Comparison of ENCODE assay signal across 14 mouse cellular contexts in the genomic region with DNA sequence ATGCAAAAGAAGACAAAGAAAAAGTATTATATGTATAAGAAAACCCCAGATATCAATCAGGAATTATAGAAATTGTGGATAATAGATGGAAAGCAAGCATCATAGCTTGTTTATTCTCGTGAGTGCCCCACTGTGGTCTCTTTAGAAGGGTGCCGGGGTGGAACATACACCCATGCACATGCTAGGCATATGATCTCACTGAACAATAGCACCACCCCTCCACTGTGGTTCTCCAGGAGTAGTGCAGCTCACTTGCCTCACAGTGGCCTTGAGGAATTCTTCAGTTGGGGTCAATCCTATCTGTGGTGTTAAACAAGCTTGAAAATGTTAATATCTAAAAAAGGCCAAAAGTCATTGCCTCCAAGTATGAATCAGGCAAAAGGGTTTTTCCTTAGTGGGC.
DNase-seq lines count a peak whose midpoint lies in the region; ATAC-seq and TF ChIP-seq lines count a peak whose summit lies in the region.
"Had no signal": no experiment of that assay in that cellular context is flagged by ENCODE, and none has a peak within 500 bp of the region (broad histone marks: within the 10 kb centered on the region; RNA-seq: fewer than 3 reads in every experiment).

No protein-coding gene starts in this region.

- TF ChIP-seq CTCF in forebrain, postnatal 0 days (IDR thresholded peaks at IDR 0.05; ENCODE audit: low read depth) = peak; percentile 39
- TF ChIP-seq CTCF in layer of hippocampus, adult 2 months (conservative IDR thresholded peaks at IDR 0.05) = peak; percentile 45

- no peak overlapping the region for H3K4me3 ChIP-seq in forebrain, postnatal 0 days (ENCODE audit: low read depth, low read length)
- no peak overlapping the region for H3K4me3 ChIP-seq in forebrain, embryonic 12.5 days (replicated peaks)
- H3K4me3 ChIP-seq in layer of hippocampus, adult 2 months = no peak overlapping the region
- H3K4me3 ChIP-seq: heart, embryonic 12.5 days; liver, embryonic 15.5 days; midbrain, embryonic 10.5 days; neural tube, embryonic 13.5 days had no signal

- H3K27ac ChIP-seq in forebrain, postnatal 0 days (ENCODE audit: low read depth, low read length) = no peak overlapping the region
- H3K27ac ChIP-seq in forebrain, embryonic 12.5 days = no peak overlapping the region
- no peak overlapping the region for H3K27ac ChIP-seq in layer of hippocampus, adult 2 months
- H3K27ac ChIP-seq: liver, embryonic 15.5 days; midbrain, embryonic 10.5 days; neural tube, embryonic 13.5 days had no signal

- no peak for DNase-seq in forebrain, postnatal 0 days
- DNase-seq in layer of hippocampus, adult 2 months (ENCODE audit: low spot score in 2 of 2) = no peak
- DNase-seq in layer of hippocampus, postnatal 36 days = no peak
- peak; percentile 10 for DNase-seq in A20 (ENCODE audit: low read depth, low spot score)
- peak; percentile 2 for DNase-seq in induced T-regulatory cell, adult 2 months (ENCODE audit: low read depth)
- no peak for DNase-seq in T-cell, adult 2 months (ENCODE audit: low spot score)
- no peak for DNase-seq in gastrocnemius, postnatal 10 days
- DNase-seq: cerebellum, postnatal 10 days; right cerebral cortex, postnatal 4 days had no signal

- no peaks in the 10 kb centered on the region for H3K27me3 ChIP-seq in forebrain, postnatal 0 days (ENCODE audit: insufficient read depth, low read length)
- H3K27me3 ChIP-seq in forebrain, embryonic 12.5 days = no peaks in the 10 kb centered on the region
- H3K27me3 ChIP-seq: heart, embryonic 12.5 days; liver, embryonic 15.5 days; neural tube, embryonic 13.5 days had no signal

- H3K9me3 ChIP-seq in forebrain, postnatal 0 days (ENCODE audit: low read length) = no peaks in the 10 kb centered on the region
- H3K9me3 ChIP-seq in forebrain, embryonic 12.5 days = no peaks in the 10 kb centered on the region; the same call in 1 of the 2 replicates
- H3K9me3 ChIP-seq: liver, embryonic 15.5 days; midbrain, embryonic 10.5 days had no signal

- no peak overlapping the region for H3K4me2 ChIP-seq in forebrain, postnatal 0 days (ENCODE audit: low read depth)
- no peak overlapping the region for H3K4me2 ChIP-seq in forebrain, embryonic 12.5 days
- H3K4me2 ChIP-seq: heart, embryonic 12.5 days; liver, embryonic 15.5 days; neural tube, embryonic 13.5 days had no signal

- no peaks in the 10 kb centered on the region for H3K36me3 ChIP-seq in forebrain, postnatal 0 days (ENCODE audit: insufficient read depth)
- H3K36me3 ChIP-seq in forebrain, embryonic 12.5 days (replicated peaks) = no peaks in the 10 kb centered on the region
- H3K36me3 ChIP-seq: heart, embryonic 12.5 days; liver, embryonic 15.5 days; midbrain, embryonic 10.5 days; neural tube, embryonic 13.5 days had no signal

- peaks cover 6% of the 10 kb centered on the region; the same call in 1 of the 2 replicates for H3K4me1 ChIP-seq in forebrain, postnatal 0 days (ENCODE audit: insufficient read depth)
- peaks cover 10% of the 10 kb centered on the region; the same call in 1 of the 2 replicates for H3K4me1 ChIP-seq in forebrain, embryonic 12.5 days
- H3K4me1 ChIP-seq: liver, embryonic 15.5 days; midbrain, embryonic 10.5 days; neural tube, embryonic 13.5 days had no signal

- H3K9ac ChIP-seq in forebrain, postnatal 0 days = no peak overlapping the region
- no peak overlapping the region for H3K9ac ChIP-seq in forebrain, embryonic 12.5 days
- H3K9ac ChIP-seq: heart, embryonic 12.5 days; liver, embryonic 15.5 days; neural tube, embryonic 13.5 days had no signal

- WGBS in forebrain, postnatal 0 days = 78% methylated on average over 2 of the region's 2 CpGs
- WGBS in forebrain, embryonic 12.5 days = 82% methylated on average over 2 of the region's 2 CpGs

- ATAC-seq in forebrain, postnatal 0 days = no peak; the same call in 1 of the 2 replicates
- ATAC-seq in forebrain, embryonic 12.5 days (ENCODE audit: low FRiP score) = no peak

Comparison
In these comparisons a context has a peak if more than half of its experiments do, and no peak if none do; other contexts are left out.
1. DNase-seq: peak in A20 (single experiment) and induced T-regulatory cell, adult 2 months (single experiment); none in forebrain, postnatal 0 days (single experiment), layer of hippocampus, adult 2 months (0 of 2), layer of hippocampus, postnatal 36 days (0 of 2), T-cell, adult 2 months (single experiment) and gastrocnemius, postnatal 10 days (single experiment).